In genomic region chr3:88142546-88142915, GRCm38 (mm10) we compare ENCODE assay signal across 8 mouse cellular contexts. TPM values are rescaled to one million over a fixed set of nuclear protein-coding genes. Genes with fewer than 3 reads are reported as not detected.
DNase-seq lines count a peak whose midpoint lies in the region; ATAC-seq and TF ChIP-seq lines count a peak whose summit lies in the region.

No protein-coding gene starts in this region.

- peak overlapping the region; percentile 99 for H3K27ac ChIP-seq in lung, embryonic 14.5 days (ENCODE audit: low read depth)
- peak overlapping the region; percentile 99 for H3K27ac ChIP-seq in forebrain, embryonic 16.5 days (ENCODE audit: low read length)
- H3K27ac ChIP-seq in liver, embryonic 15.5 days (replicated peaks): peak overlapping the region; percentile 96

- no peaks in the 10 kb centered on the region for H3K27me3 ChIP-seq in lung, embryonic 14.5 days (ENCODE audit: insufficient read depth, low read length)
- H3K27me3 ChIP-seq in forebrain, embryonic 16.5 days (replicated peaks; ENCODE audit: control insufficient read depth, insufficient read depth, low read length): no peaks in the 10 kb centered on the region
- H3K27me3 ChIP-seq in liver, embryonic 15.5 days: peaks cover 18% of the 10 kb centered on the region; the same call in 1 of the 2 replicates

- peaks cover 49% of the 10 kb centered on the region for H3K4me1 ChIP-seq in lung, embryonic 14.5 days (ENCODE audit: insufficient read depth)
- peaks cover 65% of the 10 kb centered on the region for H3K4me1 ChIP-seq in forebrain, embryonic 16.5 days (replicated peaks; ENCODE audit: control insufficient read depth, insufficient read depth, low read length)
- peaks cover 97% of the 10 kb centered on the region for H3K4me1 ChIP-seq in liver, embryonic 15.5 days (replicated peaks)

- no peak for TF ChIP-seq CTCF in lung, embryonic 14.5 days (IDR thresholded peaks at IDR 0.05; ENCODE audit: low read depth)

- WGBS in lung, embryonic 14.5 days: 0% methylated on average over 57 of the region's 57 CpGs
- WGBS in forebrain, embryonic 16.5 days: under 1% methylated on average over 56 of the region's 57 CpGs
- under 1% methylated on average over 57 of the region's 57 CpGs for WGBS in liver, embryonic 15.5 days (ENCODE audit: insufficient replicate concordance)

- H3K9ac ChIP-seq in lung, embryonic 14.5 days: peak overlapping the region; percentile 91
- H3K9ac ChIP-seq in forebrain, embryonic 16.5 days (replicated peaks; ENCODE audit: low read depth, low read length): peak overlapping the region; percentile 85
- peak overlapping the region; percentile 80 for H3K9ac ChIP-seq in liver, embryonic 15.5 days

- peak overlapping the region; percentile 89 for H3K4me3 ChIP-seq in lung, embryonic 14.5 days (ENCODE audit: low read depth, low read length)
- H3K4me3 ChIP-seq in forebrain, embryonic 16.5 days (replicated peaks; ENCODE audit: low read length): peak overlapping the region; percentile 88
- H3K4me3 ChIP-seq in liver, embryonic 15.5 days (replicated peaks): peak overlapping the region; percentile 80

- H3K9me3 ChIP-seq in lung, embryonic 14.5 days (ENCODE audit: low read depth, low read length): no peaks in the 10 kb centered on the region
- no peaks in the 10 kb centered on the region for H3K9me3 ChIP-seq in forebrain, embryonic 16.5 days (ENCODE audit: control insufficient read depth, low read length)
- H3K9me3 ChIP-seq in liver, embryonic 15.5 days (replicated peaks): no peaks in the 10 kb centered on the region

- H3K4me2 ChIP-seq in lung, embryonic 14.5 days: peak overlapping the region; percentile 97
- peak overlapping the region; percentile 91 for H3K4me2 ChIP-seq in forebrain, embryonic 16.5 days (ENCODE audit: low read length)
- H3K4me2 ChIP-seq in liver, embryonic 15.5 days: peak overlapping the region; percentile 98

- peak; percentile 62 for DNase-seq in adrenal gland, adult 8-10 months
- DNase-seq in adrenal gland, adult 2 months: no peak
- DNase-seq in lung, embryonic 14.5 days: no peak
- DNase-seq in lung, adult 18-20 months: no peak
- DNase-seq in urinary bladder, postnatal 10 days (ENCODE audit: low spot score): no peak
- DNase-seq in right cerebral cortex, postnatal 25 days: no peak

- peak; percentile 53 for ATAC-seq in lung, embryonic 14.5 days (ENCODE audit: insufficient read depth)
- ATAC-seq in forebrain, embryonic 16.5 days: peak; percentile 43
- peak; percentile 44 for ATAC-seq in liver, embryonic 15.5 days (ENCODE audit: insufficient read depth)

- H3K36me3 ChIP-seq in lung, embryonic 14.5 days (ENCODE audit: insufficient read depth): no peaks in the 10 kb centered on the region
- no peaks in the 10 kb centered on the region for H3K36me3 ChIP-seq in forebrain, embryonic 16.5 days (ENCODE audit: control insufficient read depth, insufficient read depth)
- H3K36me3 ChIP-seq in liver, embryonic 15.5 days (replicated peaks): no peaks in the 10 kb centered on the region

RNA-seq across cellular contexts. Expression of gene Mef2d, which starts 0.4 kb away (rescaled TPM):
- total RNA-seq in adrenal gland, adult 8-10 months (2022): 100 to 1,000 TPM in 1 of 4 experiments, 10 to 100 TPM in 3; 82.0 to 111 (median 89.0) TPM
- 100 to 1,000 TPM in 1 of 2 experiments, 10 to 100 TPM in 1; 78.4 to 114 TPM for total RNA-seq in adrenal gland, adult 2 months (2021)
- 173 and 185 TPM in 2 replicates for polyA plus RNA-seq in adrenal gland, adult 2 months (2012; rRNA removed)
- 24.7 and 25.4 TPM in 2 replicates for polyA plus RNA-seq in lung, embryonic 14.5 days (2014; fragmentation: Nextera tagmentation; extraction: Ambion mirVana)
- 25.1 and 28.3 TPM in 2 replicates for polyA plus RNA-seq in forebrain, embryonic 16.5 days (2015; fragmentation: Nextera tagmentation; extraction: Ambion mirVana)
- 6.8 and 7.1 TPM in 2 replicates for polyA plus RNA-seq in liver, embryonic 15.5 days (2015; fragmentation: Nextera tagmentation; extraction: Ambion mirVana)
